Mouse (Mus musculus): ENCODE data around the gene Atp10a. TPM values are rescaled to one million over a fixed set of nuclear protein-coding genes. Genes with fewer than 3 reads are reported as not detected.

Gene Atp10a
- polyA plus RNA-seq, 1 experiment = 3.0 TPM

- H3ac ChIP-seq (ENCODE audit: control insufficient read depth, insufficient read length) = no peak overlapping the region
- no peaks in the 10 kb centered on the region for H3K27me3 ChIP-seq (ENCODE audit: control insufficient read depth, insufficient read depth, insufficient read length)
- no peaks in the 10 kb centered on the region for H3K36me3 ChIP-seq (ENCODE audit: control insufficient read depth, insufficient read depth)
- no peak for TF ChIP-seq MAX (IDR thresholded peaks at IDR 0.05; ENCODE audit: low read depth)
- no peak for TF ChIP-seq POLR2A (IDR thresholded peaks at IDR 0.05; ENCODE audit: insufficient read length, low read depth)
- no peak for TF ChIP-seq MYOG (IDR thresholded peaks at IDR 0.05; ENCODE audit: control insufficient read depth in 1 of 3, insufficient read depth in 1 of 3, insufficient read length in 2 of 3, low read depth in 2 of 3)
- TF ChIP-seq SRF (IDR thresholded peaks at IDR 0.05; ENCODE audit: control insufficient read depth, insufficient read length, low read depth) = no peak
- H3K4me3 ChIP-seq = no peak overlapping the region
- no peaks in the 10 kb centered on the region for H3K79me2 ChIP-seq (ENCODE audit: control insufficient read depth, insufficient read depth)
- no peak overlapping the region for H3K4me2 ChIP-seq (ENCODE audit: low read depth)
These were observed 99.9 kb downstream of the Atp10a start for GRCm38 (mm10) chr7:58755846-58756245.

GRCm38 (mm10) chr7:58757331-58757730 lies 101.4 kb downstream of the Atp10a start:
- H3K79me2 ChIP-seq (ENCODE audit: control insufficient read depth, insufficient read depth) = no peaks in the 10 kb centered on the region
- TF ChIP-seq CEBPB (IDR thresholded peaks at IDR 0.05; ENCODE audit: insufficient read depth, poor library complexity, severe bottlenecking) = peak; percentile 70
- TF ChIP-seq POLR2AphosphoS2 (IDR thresholded peaks at IDR 0.05; ENCODE audit: insufficient read length, low read depth) = no peak

GRCm38 (mm10) chr7:58758396-58758795 lies 102.4 kb downstream of the Atp10a start:
- Histone ChIP-seq H3K36me3 (ENCODE audit: control insufficient read depth, insufficient read depth) (no peaks in the 10 kb centered on the region), H3ac (ENCODE audit: control insufficient read depth, insufficient read length) (no peak overlapping the region), H3K4me3 (no peak overlapping the region), H3K79me2 (ENCODE audit: control insufficient read depth, insufficient read depth) (no peaks in the 10 kb centered on the region), H3K4me2 (ENCODE audit: low read depth) (no peak overlapping the region), H3K27me3 (ENCODE audit: control insufficient read depth, insufficient read depth, insufficient read length) (no peaks in the 10 kb centered on the region)
- TF ChIP-seq POLR2A (IDR thresholded peaks at IDR 0.05; ENCODE audit: insufficient read length, low read depth) (no peak), MAX (IDR thresholded peaks at IDR 0.05; ENCODE audit: low read depth) (no peak), TCF3 (IDR thresholded peaks at IDR 0.05; ENCODE audit: insufficient read length, low read depth) (no peak), MYOG (IDR thresholded peaks at IDR 0.05; ENCODE audit: control insufficient read depth in 1 of 3, insufficient read depth in 1 of 3, insufficient read length in 2 of 3, low read depth in 2 of 3) (no peak), USF1 (IDR thresholded peaks at IDR 0.05; ENCODE audit: low read depth) (no peak), POLR2AphosphoS2 (IDR thresholded peaks at IDR 0.05; ENCODE audit: insufficient read length, low read depth) (no peak), TCF12 (IDR thresholded peaks at IDR 0.05; ENCODE audit: insufficient read depth, poor library complexity, severe bottlenecking) (no peak), SRF (IDR thresholded peaks at IDR 0.05; ENCODE audit: control insufficient read depth, insufficient read length, low read depth) (no peak), CEBPB (IDR thresholded peaks at IDR 0.05; ENCODE audit: insufficient read depth, poor library complexity, severe bottlenecking) (no peak), MYOD1 (IDR thresholded peaks at IDR 0.05; ENCODE audit: control insufficient read depth in 1 of 3, insufficient read length in 2 of 3, low read depth in 2 of 3) (no peak), E2F4 (IDR thresholded peaks at IDR 0.05; ENCODE audit: insufficient read depth) (no peak), REST (IDR thresholded peaks at IDR 0.05; ENCODE audit: insufficient read depth, insufficient read length) (no peak)

More at GRCm38 (mm10) chr7:58757331-58757730, 101.4 kb downstream of the Atp10a start:
- Histone ChIP-seq H3ac (ENCODE audit: control insufficient read depth, insufficient read length) (no peak overlapping the region), H3K4me2 (ENCODE audit: low read depth) (no peak overlapping the region), H3K4me3 (no peak overlapping the region), H3K27me3 (ENCODE audit: control insufficient read depth, insufficient read depth, insufficient read length) (no peaks in the 10 kb centered on the region), H3K36me3 (ENCODE audit: control insufficient read depth, insufficient read depth) (no peaks in the 10 kb centered on the region)

GRCm38 (mm10) chr7:58759265-58759664 lies 103.3 kb downstream of the Atp10a start:
- H3K4me2 ChIP-seq (ENCODE audit: low read depth) = no peak overlapping the region
- TF ChIP-seq MAX (IDR thresholded peaks at IDR 0.05; ENCODE audit: low read depth) (no peak), MYOG (IDR thresholded peaks at IDR 0.05; ENCODE audit: control insufficient read depth in 1 of 3, insufficient read depth in 1 of 3, insufficient read length in 2 of 3, low read depth in 2 of 3) (no peak), SRF (IDR thresholded peaks at IDR 0.05; ENCODE audit: control insufficient read depth, insufficient read length, low read depth) (no peak), E2F4 (IDR thresholded peaks at IDR 0.05; ENCODE audit: insufficient read depth) (no peak), POLR2AphosphoS2 (IDR thresholded peaks at IDR 0.05; ENCODE audit: insufficient read length, low read depth) (no peak), TCF3 (IDR thresholded peaks at IDR 0.05; ENCODE audit: insufficient read length, low read depth) (no peak), USF1 (IDR thresholded peaks at IDR 0.05; ENCODE audit: low read depth) (no peak), TCF12 (IDR thresholded peaks at IDR 0.05; ENCODE audit: insufficient read depth, poor library complexity, severe bottlenecking) (no peak), POLR2A (IDR thresholded peaks at IDR 0.05; ENCODE audit: insufficient read length, low read depth) (no peak), REST (IDR thresholded peaks at IDR 0.05; ENCODE audit: insufficient read depth, insufficient read length) (no peak), MYOD1 (IDR thresholded peaks at IDR 0.05; ENCODE audit: control insufficient read depth in 1 of 3, insufficient read length in 2 of 3, low read depth in 2 of 3) (no peak), CEBPB (IDR thresholded peaks at IDR 0.05; ENCODE audit: insufficient read depth, poor library complexity, severe bottlenecking) (no peak)
- H3K36me3 ChIP-seq (ENCODE audit: control insufficient read depth, insufficient read depth) = no peaks in the 10 kb centered on the region
- H3K4me3 ChIP-seq = no peak overlapping the region
- H3K79me2 ChIP-seq (ENCODE audit: control insufficient read depth, insufficient read depth) = no peaks in the 10 kb centered on the region
- no peak overlapping the region for H3ac ChIP-seq (ENCODE audit: control insufficient read depth, insufficient read length)
- no peaks in the 10 kb centered on the region for H3K27me3 ChIP-seq (ENCODE audit: control insufficient read depth, insufficient read depth, insufficient read length)

- Histone ChIP-seq H3K36me3 (ENCODE audit: control insufficient read depth, insufficient read depth) (no peaks in the 10 kb centered on the region), H3ac (ENCODE audit: control insufficient read depth, insufficient read length) (no peak overlapping the region), H3K27me3 (ENCODE audit: control insufficient read depth, insufficient read depth, insufficient read length) (no peaks in the 10 kb centered on the region), H3K4me3 (no peak overlapping the region), H3K79me2 (ENCODE audit: control insufficient read depth, insufficient read depth) (no peaks in the 10 kb centered on the region), H3K4me2 (ENCODE audit: low read depth) (no peak overlapping the region)
- no peak for TF ChIP-seq E2F4 (IDR thresholded peaks at IDR 0.05; ENCODE audit: insufficient read depth)
- no peak for TF ChIP-seq MAX (IDR thresholded peaks at IDR 0.05; ENCODE audit: low read depth)
- no peak for TF ChIP-seq SRF (IDR thresholded peaks at IDR 0.05; ENCODE audit: control insufficient read depth, insufficient read length, low read depth)
- no peak for TF ChIP-seq POLR2A (IDR thresholded peaks at IDR 0.05; ENCODE audit: insufficient read length, low read depth)
- no peak for TF ChIP-seq USF1 (IDR thresholded peaks at IDR 0.05; ENCODE audit: low read depth)
- no peak for TF ChIP-seq TCF3 (IDR thresholded peaks at IDR 0.05; ENCODE audit: insufficient read length, low read depth)
- no peak for TF ChIP-seq MYOG (IDR thresholded peaks at IDR 0.05; ENCODE audit: control insufficient read depth in 1 of 3, insufficient read depth in 1 of 3, insufficient read length in 2 of 3, low read depth in 2 of 3)
- no peak for TF ChIP-seq MYOD1 (IDR thresholded peaks at IDR 0.05; ENCODE audit: control insufficient read depth in 1 of 3, insufficient read length in 2 of 3, low read depth in 2 of 3)
- no peak for TF ChIP-seq CEBPB (IDR thresholded peaks at IDR 0.05; ENCODE audit: insufficient read depth, poor library complexity, severe bottlenecking)
- no peak for TF ChIP-seq POLR2AphosphoS2 (IDR thresholded peaks at IDR 0.05; ENCODE audit: insufficient read length, low read depth)
- TF ChIP-seq REST (IDR thresholded peaks at IDR 0.05; ENCODE audit: insufficient read depth, insufficient read length) = no peak
- TF ChIP-seq TCF12 (IDR thresholded peaks at IDR 0.05; ENCODE audit: insufficient read depth, poor library complexity, severe bottlenecking) = no peak
These were observed 111.3 kb downstream of the Atp10a start for GRCm38 (mm10) chr7:58767257-58767656.

All from myocyte (in vitro differentiated cells).